Mouse (Mus musculus): ENCODE results near the gene Nol6. TPM values are rescaled to one million over a fixed set of nuclear protein-coding genes. Genes with fewer than 3 reads are reported as not detected.
"Not testable (repeated sequence)": the region's sequence is repeated elsewhere in the genome, so short reads cannot be mapped to it uniquely, and the experiment has no call there.

Nol6 gene
- polyA plus RNA-seq, 1 experiment, result 47.8 TPM

DNA sequence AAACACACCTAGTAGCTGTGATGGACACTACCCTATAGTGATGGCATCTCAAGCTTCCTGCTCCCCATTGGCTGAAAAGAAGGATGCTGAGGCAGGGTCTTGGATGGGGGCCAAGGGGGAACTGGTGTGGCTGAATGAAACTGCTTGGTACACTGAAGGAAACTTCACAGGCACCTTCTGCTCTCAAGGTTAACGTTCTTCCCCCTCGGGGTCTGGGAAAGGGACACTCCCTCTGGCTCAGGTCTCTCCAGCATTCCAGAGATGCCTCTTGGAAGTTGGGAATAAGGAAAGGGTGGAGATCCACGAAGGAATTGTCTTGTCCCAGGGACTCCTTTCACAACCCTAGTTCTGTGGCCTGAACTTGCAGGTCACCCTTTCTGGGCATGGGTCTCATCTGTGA, 32.9 kb downstream of the Nol6 start:
- H3K27me3 ChIP-seq (ENCODE audit: control insufficient read depth, insufficient read depth, low read length), result no peaks in the 10 kb centered on the region
- TF ChIP-seq POLR2A (IDR thresholded peaks at IDR 0.05; ENCODE audit: control insufficient read depth, extremely low read depth, insufficient read depth, low read length, poor library complexity) (no peak), CTCF (IDR thresholded peaks at IDR 0.05; ENCODE audit: borderline replicate concordance, control insufficient read depth, extremely low read depth, insufficient read depth, low read length, poor library complexity) (no peak)
- no peaks in the 10 kb centered on the region for H3K36me3 ChIP-seq (ENCODE audit: control insufficient read depth, insufficient read depth, low read length)
- H3K4me3 ChIP-seq (ENCODE audit: control insufficient read depth, insufficient read depth, low read length), result no peak overlapping the region
- no peak overlapping the region for H3K27ac ChIP-seq (ENCODE audit: control insufficient read depth, insufficient read depth, low read length)
- no peak for DNase-seq
- H3K4me1 ChIP-seq (replicated peaks; ENCODE audit: control insufficient read depth, insufficient read depth, low read length), result no peaks in the 10 kb centered on the region
- 38% methylated on average over 3 of the region's 3 CpGs for WGBS

DNA sequence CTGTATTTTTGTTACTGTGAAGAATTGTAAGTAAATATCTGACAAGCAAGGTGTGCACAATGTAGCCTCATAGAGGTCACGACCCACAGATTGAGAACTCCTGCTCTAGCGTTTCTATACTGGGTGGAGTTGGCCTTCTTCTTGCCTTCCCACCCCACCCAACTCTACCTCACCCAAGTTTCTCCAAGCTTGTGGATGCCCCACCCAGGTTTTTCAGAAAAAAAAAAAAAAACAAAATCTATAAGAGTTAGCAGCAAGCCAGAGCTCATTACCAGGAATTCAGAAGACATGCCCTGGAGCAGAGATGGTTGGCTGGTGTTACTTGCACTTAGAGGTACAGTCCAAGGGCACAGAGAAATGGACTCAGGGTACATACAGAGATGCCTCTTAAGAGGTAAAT, 34.5 kb downstream of the Nol6 start:
- H3K4me1 ChIP-seq (replicated peaks; ENCODE audit: control insufficient read depth, insufficient read depth, low read length), result no peaks in the 10 kb centered on the region
- H3K4me3 ChIP-seq (ENCODE audit: control insufficient read depth, insufficient read depth, low read length), result no peak overlapping the region
- H3K27me3 ChIP-seq (ENCODE audit: control insufficient read depth, insufficient read depth, low read length), result no peaks in the 10 kb centered on the region
- no peaks in the 10 kb centered on the region for H3K36me3 ChIP-seq (ENCODE audit: control insufficient read depth, insufficient read depth, low read length)
- no peak for DNase-seq
- no peak overlapping the region for H3K27ac ChIP-seq (ENCODE audit: control insufficient read depth, insufficient read depth, low read length)
- TF ChIP-seq POLR2A (IDR thresholded peaks at IDR 0.05; ENCODE audit: control insufficient read depth, extremely low read depth, insufficient read depth, low read length, poor library complexity), result no peak
- WGBS, result 90% methylated on average over 2 of the region's 2 CpGs

DNA sequence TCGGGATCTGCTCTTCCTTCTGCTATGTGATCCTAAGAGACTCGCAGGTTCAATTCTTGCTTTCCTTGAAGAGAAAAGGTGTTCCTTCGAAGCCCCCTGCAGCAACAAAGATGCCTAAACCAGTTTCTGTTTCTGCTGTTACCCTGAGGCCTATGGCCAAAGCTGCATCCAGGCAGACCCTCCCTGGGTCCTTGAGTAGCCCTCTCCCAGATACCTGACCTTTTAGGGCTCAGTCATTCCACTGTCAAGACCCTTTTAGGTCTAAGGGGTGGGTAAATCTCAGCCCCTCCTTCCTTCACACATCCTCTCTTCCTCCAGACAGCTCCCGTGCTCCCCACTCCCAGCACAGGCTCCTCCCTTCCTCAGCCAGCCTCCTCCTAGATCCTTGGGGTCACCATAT, 35.1 kb downstream of the Nol6 start:
- no peaks in the 10 kb centered on the region for H3K27me3 ChIP-seq (ENCODE audit: control insufficient read depth, insufficient read depth, low read length)
- DNase-seq, result no peak
- WGBS, result 80% methylated on average over 4 of the region's 4 CpGs
- TF ChIP-seq POLR2A (IDR thresholded peaks at IDR 0.05; ENCODE audit: control insufficient read depth, extremely low read depth, insufficient read depth, low read length, poor library complexity) (no peak), CTCF (IDR thresholded peaks at IDR 0.05; ENCODE audit: borderline replicate concordance, control insufficient read depth, extremely low read depth, insufficient read depth, low read length, poor library complexity) (no peak)
- H3K27ac ChIP-seq (ENCODE audit: control insufficient read depth, insufficient read depth, low read length), result no peak overlapping the region
- no peaks in the 10 kb centered on the region for H3K4me1 ChIP-seq (replicated peaks; ENCODE audit: control insufficient read depth, insufficient read depth, low read length)
- H3K36me3 ChIP-seq (ENCODE audit: control insufficient read depth, insufficient read depth, low read length), result no peaks in the 10 kb centered on the region
- H3K4me3 ChIP-seq (ENCODE audit: control insufficient read depth, insufficient read depth, low read length), result no peak overlapping the region

DNA sequence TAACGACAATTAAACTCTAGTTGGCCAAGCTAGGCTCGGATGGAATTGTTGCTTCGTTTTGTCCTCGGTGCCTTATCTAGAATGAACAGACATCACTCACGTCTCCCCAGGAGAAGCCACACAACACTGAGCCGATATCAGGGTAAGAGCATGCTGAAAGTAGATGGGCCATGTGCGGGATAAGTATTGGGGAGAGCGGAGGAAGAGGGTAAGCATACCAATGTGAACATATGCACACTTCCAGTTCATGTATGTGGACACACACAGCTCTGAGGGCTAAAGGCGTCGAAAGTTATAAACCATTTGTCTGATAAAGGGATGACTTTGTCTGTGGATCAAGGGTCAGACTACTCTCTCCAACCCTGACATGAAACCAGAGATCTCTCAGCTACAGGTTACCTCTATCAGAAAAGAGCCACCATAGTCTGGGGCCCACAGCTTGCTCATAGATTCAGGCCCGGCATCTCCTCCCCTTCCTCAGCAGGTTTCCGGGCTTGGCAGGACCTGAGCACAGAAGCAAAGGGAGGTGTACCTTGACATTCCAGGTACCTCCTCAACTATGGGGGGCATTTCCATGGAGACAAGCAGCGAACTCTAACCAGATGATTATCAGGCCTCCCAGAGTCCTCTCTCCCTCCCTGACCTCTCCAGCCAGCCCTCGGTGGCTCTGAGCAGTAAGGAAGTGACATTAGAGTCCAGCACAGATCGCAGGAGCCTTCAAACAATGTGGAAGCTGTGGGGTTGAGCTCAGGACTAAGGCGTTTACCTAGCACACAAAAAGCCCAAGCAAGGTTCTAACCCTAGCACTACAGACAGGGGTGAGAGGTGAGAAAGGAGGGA, 36.6 kb downstream of the Nol6 start:
- no peaks in the 10 kb centered on the region for H3K4me1 ChIP-seq (replicated peaks; ENCODE audit: control insufficient read depth, insufficient read depth, low read length)
- WGBS, result 85% methylated on average over 16 of the region's 16 CpGs
- H3K36me3 ChIP-seq (ENCODE audit: control insufficient read depth, insufficient read depth, low read length), result no peaks in the 10 kb centered on the region
- TF ChIP-seq CTCF (IDR thresholded peaks at IDR 0.05; ENCODE audit: borderline replicate concordance, control insufficient read depth, extremely low read depth, insufficient read depth, low read length, poor library complexity), result no peak
- TF ChIP-seq POLR2A (IDR thresholded peaks at IDR 0.05; ENCODE audit: control insufficient read depth, extremely low read depth, insufficient read depth, low read length, poor library complexity), result no peak
- H3K4me3 ChIP-seq (ENCODE audit: control insufficient read depth, insufficient read depth, low read length), result no peak overlapping the region
- no peak for DNase-seq
- H3K27ac ChIP-seq (ENCODE audit: control insufficient read depth, insufficient read depth, low read length), result no peak overlapping the region
- no peaks in the 10 kb centered on the region for H3K27me3 ChIP-seq (ENCODE audit: control insufficient read depth, insufficient read depth, low read length)

DNA sequence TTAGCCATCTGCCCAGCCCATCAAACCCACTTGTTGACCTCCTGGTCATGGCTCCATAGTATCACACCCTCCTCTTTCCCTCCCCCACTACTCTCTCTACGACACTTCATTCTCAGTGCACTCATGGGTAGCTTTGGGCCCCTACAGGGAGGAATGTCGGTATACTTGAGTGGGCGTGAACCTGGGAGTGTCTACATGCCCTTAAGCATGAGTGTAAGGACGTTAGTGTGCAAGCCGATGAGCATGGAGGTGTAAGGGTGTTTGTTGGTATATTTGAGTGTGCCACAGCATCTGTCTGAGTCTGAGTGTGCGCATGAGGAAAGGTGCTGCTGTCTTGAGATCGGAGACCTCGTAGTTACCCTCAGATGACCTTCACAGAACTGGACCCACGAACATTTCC, 37.3 kb downstream of the Nol6 start:
- Histone ChIP-seq H3K4me3 (ENCODE audit: control insufficient read depth, insufficient read depth, low read length) (no peak overlapping the region), H3K36me3 (ENCODE audit: control insufficient read depth, insufficient read depth, low read length) (no peaks in the 10 kb centered on the region), H3K27ac (ENCODE audit: control insufficient read depth, insufficient read depth, low read length) (no peak overlapping the region), H3K27me3 (ENCODE audit: control insufficient read depth, insufficient read depth, low read length) (no peaks in the 10 kb centered on the region), H3K4me1 (replicated peaks; ENCODE audit: control insufficient read depth, insufficient read depth, low read length) (no peaks in the 10 kb centered on the region)
- no peak for DNase-seq
- TF ChIP-seq CTCF (IDR thresholded peaks at IDR 0.05; ENCODE audit: borderline replicate concordance, control insufficient read depth, extremely low read depth, insufficient read depth, low read length, poor library complexity), result no peak
- TF ChIP-seq POLR2A (IDR thresholded peaks at IDR 0.05; ENCODE audit: control insufficient read depth, extremely low read depth, insufficient read depth, low read length, poor library complexity), result no peak
- WGBS, result 85% methylated on average over 9 of the region's 9 CpGs

DNA sequence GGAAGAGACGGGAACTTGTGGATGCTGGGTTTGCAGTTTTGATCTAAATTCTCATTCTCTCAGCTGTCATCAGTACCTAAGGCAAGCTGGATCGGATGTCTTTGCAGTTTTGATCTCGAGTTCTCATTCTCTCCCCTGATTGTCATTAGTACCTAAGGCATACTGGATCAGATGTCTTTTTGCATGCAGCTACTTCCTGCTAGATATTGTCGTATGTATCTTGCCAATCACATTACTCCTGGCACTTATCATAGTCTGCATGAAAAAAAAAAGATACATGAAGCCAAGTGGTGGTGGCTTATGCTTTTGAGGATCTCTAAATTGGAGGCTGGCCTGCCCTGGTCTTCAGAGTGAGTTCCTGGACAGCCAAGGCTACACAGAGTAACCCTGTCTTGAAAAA, 39.4 kb downstream of the Nol6 start:
- TF ChIP-seq CTCF (IDR thresholded peaks at IDR 0.05; ENCODE audit: borderline replicate concordance, control insufficient read depth, extremely low read depth, insufficient read depth, low read length, poor library complexity) (no peak), POLR2A (IDR thresholded peaks at IDR 0.05; ENCODE audit: control insufficient read depth, extremely low read depth, insufficient read depth, low read length, poor library complexity) (no peak)

DNA sequence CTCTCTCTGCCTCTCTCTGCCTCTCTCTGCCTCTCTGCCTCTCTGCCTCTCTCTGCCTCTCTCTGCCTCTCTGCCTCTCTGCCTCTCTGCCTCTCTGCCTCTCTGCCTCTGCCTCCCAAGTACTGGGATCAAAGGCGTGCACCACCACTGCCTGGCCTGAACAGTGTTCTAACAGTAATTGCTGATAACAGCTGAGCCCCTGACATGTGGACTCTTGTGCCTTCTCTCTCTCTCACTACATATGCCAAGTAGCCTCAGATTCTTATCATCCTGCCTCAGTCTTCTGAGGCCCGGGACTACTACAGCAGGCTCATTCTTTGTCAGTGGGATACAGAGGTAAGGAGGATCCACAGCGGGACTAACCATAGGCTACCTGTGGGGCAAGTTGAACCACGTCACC, 41.5 kb downstream of the Nol6 start:
- H3K27ac ChIP-seq (ENCODE audit: control insufficient read depth, insufficient read depth, low read length); H3K4me1 ChIP-seq (replicated peaks; ENCODE audit: control insufficient read depth, insufficient read depth, low read length); DNase-seq; H3K4me3 ChIP-seq (ENCODE audit: control insufficient read depth, insufficient read depth, low read length); H3K27me3 ChIP-seq (ENCODE audit: control insufficient read depth, insufficient read depth, low read length); H3K36me3 ChIP-seq (ENCODE audit: control insufficient read depth, insufficient read depth, low read length): not testable (repeated sequence)
- 76% methylated on average over 4 of the region's 4 CpGs for WGBS

More for the DNA sequence above, 39.4 kb downstream of the Nol6 start:
- Histone ChIP-seq H3K27ac (ENCODE audit: control insufficient read depth, insufficient read depth, low read length) (no peak overlapping the region), H3K27me3 (ENCODE audit: control insufficient read depth, insufficient read depth, low read length) (no peaks in the 10 kb centered on the region), H3K4me3 (ENCODE audit: control insufficient read depth, insufficient read depth, low read length) (no peak overlapping the region), H3K4me1 (replicated peaks; ENCODE audit: control insufficient read depth, insufficient read depth, low read length) (no peaks in the 10 kb centered on the region), H3K36me3 (ENCODE audit: control insufficient read depth, insufficient read depth, low read length) (no peaks in the 10 kb centered on the region)
- no peak for DNase-seq
- 91% methylated on average over 4 of the region's 4 CpGs for WGBS
